In the genomic region with DNA sequence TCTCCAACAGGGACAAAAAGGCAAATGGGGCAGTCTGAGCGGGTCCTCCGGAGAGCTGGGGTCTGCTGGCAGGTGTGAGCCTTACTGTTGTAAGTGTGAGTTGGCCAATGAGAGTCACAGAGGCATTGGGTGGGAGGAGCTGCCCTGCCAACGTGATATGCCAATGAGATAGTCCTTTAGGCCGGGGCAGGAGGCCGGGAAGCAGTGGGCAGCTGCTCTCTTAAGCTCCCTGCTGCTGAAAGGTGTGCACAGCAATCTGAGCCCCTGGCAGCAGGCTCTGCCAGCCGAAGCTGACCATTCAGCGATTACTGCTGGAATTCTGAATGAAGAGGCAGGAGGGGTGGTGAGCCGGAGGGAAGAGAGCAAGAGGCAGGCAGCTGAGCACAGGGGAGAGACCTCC, we compare ENCODE assay signal across 10 mouse cellular contexts. TPM values are rescaled to one million over a fixed set of nuclear protein-coding genes. Genes with fewer than 3 reads are reported as not detected.
A peak's percentile ranks its signal among the peaks of the same experiment; 100 is the strongest.
DNase-seq lines count a peak whose midpoint lies in the region; ATAC-seq and TF ChIP-seq lines count a peak whose summit lies in the region.
"Had no signal": no experiment of that assay in that cellular context is flagged by ENCODE, and none has a peak within 500 bp of the region (broad histone marks: within the 10 kb centered on the region; RNA-seq: fewer than 3 reads in every experiment).

No protein-coding gene starts in this region.

- ATAC-seq in midbrain, embryonic 15.5 days (replicated peaks) = no peak
- ATAC-seq in heart, embryonic 14.5 days (ENCODE audit: insufficient number of reproducible peaks, insufficient read depth, low FRiP score, low read depth) = peak; percentile 49
- ATAC-seq in midbrain, postnatal 0 days (ENCODE audit: low FRiP score) = no peak

- peak; percentile 93 for DNase-seq in heart, adult 11 months
- DNase-seq in heart, postnatal 36 days = no peak
- no peak for DNase-seq in midbrain, embryonic 10.5 days (ENCODE audit: low spot score)
- DNase-seq in midbrain, postnatal 0 days (ENCODE audit: low spot score) = peak; percentile 21
- DNase-seq in lung, adult 2 months = no peak
- DNase-seq in layer of hippocampus, postnatal 10 days (ENCODE audit: low spot score in 2 of 2) = no peak
- DNase-seq: lung, postnatal 10 days had no signal

- H3K36me3 ChIP-seq in midbrain, embryonic 10.5 days = peaks cover 40% of the 10 kb centered on the region
- H3K36me3 ChIP-seq in midbrain, embryonic 15.5 days (replicated peaks) = peaks cover 23% of the 10 kb centered on the region
- H3K36me3 ChIP-seq in heart, embryonic 14.5 days (ENCODE audit: control insufficient read depth, insufficient read depth, low read length) = peaks cover 33% of the 10 kb centered on the region
- peaks cover 31% of the 10 kb centered on the region for H3K36me3 ChIP-seq in midbrain, postnatal 0 days (ENCODE audit: insufficient read depth, low read length)

- peaks cover 51% of the 10 kb centered on the region for H3K4me1 ChIP-seq in midbrain, embryonic 10.5 days
- peaks cover 8% of the 10 kb centered on the region; the same call in 1 of the 2 replicates for H3K4me1 ChIP-seq in midbrain, embryonic 15.5 days
- H3K4me1 ChIP-seq in heart, embryonic 14.5 days (ENCODE audit: control insufficient read depth in 2 of 2, insufficient read depth in 2 of 2, low read length in 2 of 2) = peaks cover 46 to 54% of the 10 kb centered on the region in 2 experiments
- peaks cover 3% of the 10 kb centered on the region; the same call in 1 of the 2 replicates for H3K4me1 ChIP-seq in midbrain, postnatal 0 days (ENCODE audit: insufficient read depth, low read length)
- H3K4me1 ChIP-seq in lung, adult 2 months (ENCODE audit: control insufficient read depth, insufficient read depth, low read length) = no peaks in the 10 kb centered on the region; the same call in 1 of the 2 replicates

- TF ChIP-seq POLR2A in lung, adult 2 months (IDR thresholded peaks at IDR 0.05; ENCODE audit: borderline replicate concordance, extremely low read depth, low read depth, low read length) = no peak

- peak overlapping the region; percentile 78; the same call in 1 of the 2 replicates for H3K27ac ChIP-seq in midbrain, embryonic 10.5 days (replicated peaks)
- H3K27ac ChIP-seq in midbrain, embryonic 15.5 days = no peak overlapping the region
- H3K27ac ChIP-seq in heart, embryonic 14.5 days (replicated peaks in 1 of 2; ENCODE audit: control insufficient read depth in 1 of 2, insufficient read depth in 1 of 2, low read depth in 2 of 2, low read length in 2 of 2) = peak overlapping the region; percentile 63 to 76
- H3K27ac ChIP-seq in midbrain, postnatal 0 days (ENCODE audit: low read depth, low read length) = no peak overlapping the region
- H3K27ac ChIP-seq: kidney, postnatal 0 days had no signal

- TF ChIP-seq CTCF in midbrain, postnatal 0 days (IDR thresholded peaks at IDR 0.05) = no peak; the same call in 1 of the 2 replicates
- TF ChIP-seq CTCF in lung, adult 2 months (IDR thresholded peaks at IDR 0.05; ENCODE audit: insufficient read depth, low read length) = no peak

- H3K27me3 ChIP-seq in midbrain, embryonic 10.5 days (ENCODE audit: low read depth, poor library complexity, severe bottlenecking) = peaks cover 34% of the 10 kb centered on the region
- H3K27me3 ChIP-seq in midbrain, embryonic 15.5 days (replicated peaks) = no peaks in the 10 kb centered on the region
- H3K27me3 ChIP-seq in heart, embryonic 14.5 days (ENCODE audit: control insufficient read depth, insufficient read depth, low read length) = no peaks in the 10 kb centered on the region
- H3K27me3 ChIP-seq in midbrain, postnatal 0 days (ENCODE audit: insufficient read depth, low read length) = no peaks in the 10 kb centered on the region

- no peak overlapping the region for H3K9ac ChIP-seq in midbrain, embryonic 15.5 days
- H3K9ac ChIP-seq in heart, embryonic 14.5 days (ENCODE audit: low read length) = peak overlapping the region; percentile 32; the same call in 1 of the 2 replicates
- no peak overlapping the region for H3K9ac ChIP-seq in midbrain, postnatal 0 days (replicated peaks; ENCODE audit: low read length, poor library complexity, severe bottlenecking)

- H3K9me3 ChIP-seq in midbrain, embryonic 10.5 days (replicated peaks) = no peaks in the 10 kb centered on the region
- H3K9me3 ChIP-seq in midbrain, embryonic 15.5 days = no peaks in the 10 kb centered on the region
- no peaks in the 10 kb centered on the region for H3K9me3 ChIP-seq in heart, embryonic 14.5 days (ENCODE audit: control insufficient read depth, low read length)
- no peaks in the 10 kb centered on the region for H3K9me3 ChIP-seq in midbrain, postnatal 0 days (ENCODE audit: low read length)

- H3K4me2 ChIP-seq in midbrain, embryonic 15.5 days = no peak overlapping the region
- H3K4me2 ChIP-seq in heart, embryonic 14.5 days (ENCODE audit: low read length) = peak overlapping the region; percentile 30
- no peak overlapping the region for H3K4me2 ChIP-seq in midbrain, postnatal 0 days (ENCODE audit: low read depth, low read length, poor library complexity, severe bottlenecking)

- intact Hi-C loops in heart, postnatal 36 days (cut with DNase I) = no loop called here

- H3K4me3 ChIP-seq in midbrain, embryonic 10.5 days = no peak overlapping the region
- no peak overlapping the region for H3K4me3 ChIP-seq in midbrain, embryonic 15.5 days
- no peak overlapping the region for H3K4me3 ChIP-seq in heart, embryonic 14.5 days (ENCODE audit: control insufficient read depth in 1 of 2, insufficient read depth in 1 of 2, low read depth in 1 of 2, low read length in 2 of 2)
- no peak overlapping the region for H3K4me3 ChIP-seq in midbrain, postnatal 0 days (ENCODE audit: low read depth, low read length)
- no peak overlapping the region for H3K4me3 ChIP-seq in lung, adult 2 months (replicated peaks; ENCODE audit: extremely low read depth, low read depth, low read length)

- WGBS in midbrain, embryonic 10.5 days = 25% methylated on average over 8 of the region's 8 CpGs
- 23% methylated on average over 8 of the region's 8 CpGs for WGBS in midbrain, embryonic 15.5 days
- 20% methylated on average over 8 of the region's 8 CpGs for WGBS in heart, embryonic 14.5 days
- WGBS in midbrain, postnatal 0 days = 21% methylated on average over 8 of the region's 8 CpGs
- WGBS in lung, adult 2 months = 51% methylated on average over 8 of the region's 8 CpGs

RNA-seq across cellular contexts. Expression of gene Etv3, which starts 15.5 kb away (rescaled TPM):
- 10 to 100 TPM; 19.2 to 20.0 TPM for total RNA-seq in heart, postnatal 36 days (2021)
- polyA plus RNA-seq in midbrain, embryonic 10.5 days (2016; fragmentation: Nextera tagmentation; extraction: Ambion mirVana) = 9.8 and 11.8 TPM in 2 replicates
- 11.3 and 11.6 TPM in 2 replicates for polyA plus RNA-seq in midbrain, embryonic 15.5 days (2015; fragmentation: Nextera tagmentation; extraction: Ambion mirVana)
- polyA plus RNA-seq in heart, embryonic 14.5 days (2014; fragmentation: Nextera tagmentation; extraction: Ambion mirVana) = 7.3 and 9.3 TPM in 2 replicates
- 9.8 and 13.6 TPM in 2 replicates for total RNA-seq in midbrain, postnatal 0 days (2014; rRNA removed)
- 5.9 and 7.9 TPM in 2 replicates for polyA plus RNA-seq in midbrain, postnatal 0 days (2015; fragmentation: Nextera tagmentation; extraction: Ambion mirVana)
- polyA plus RNA-seq in lung, adult 2 months (2012; rRNA removed) = 16.7 and 17.8 TPM in 2 replicates
- 10 to 100 TPM; 14.4 to 18.0 TPM for total RNA-seq in layer of hippocampus, postnatal 10 days (2021)

Comparison
In these comparisons a context has a peak if more than half of its experiments do, and no peak if none do; other contexts are left out.
1. DNase-seq: peak in heart, adult 11 months (single experiment) and midbrain, postnatal 0 days (single experiment); none in heart, postnatal 36 days (0 of 2), midbrain, embryonic 10.5 days (single experiment), lung, adult 2 months (single experiment) and layer of hippocampus, postnatal 10 days (0 of 2).
2. H3K27ac ChIP-seq: peak in midbrain, embryonic 10.5 days (single experiment) and heart, embryonic 14.5 days (2 of 2); none in midbrain, embryonic 15.5 days (single experiment) and midbrain, postnatal 0 days (single experiment).